Mouse (Mus musculus): ENCODE results near the gene Tspan4. TPM values are rescaled to one million over a fixed set of nuclear protein-coding genes. Genes with fewer than 3 reads are reported as not detected.

Tspan4 gene
- 1.0 to 2.8 TPM (median 1.1 TPM) in 4 replicates for total RNA-seq (2023)

DNA sequence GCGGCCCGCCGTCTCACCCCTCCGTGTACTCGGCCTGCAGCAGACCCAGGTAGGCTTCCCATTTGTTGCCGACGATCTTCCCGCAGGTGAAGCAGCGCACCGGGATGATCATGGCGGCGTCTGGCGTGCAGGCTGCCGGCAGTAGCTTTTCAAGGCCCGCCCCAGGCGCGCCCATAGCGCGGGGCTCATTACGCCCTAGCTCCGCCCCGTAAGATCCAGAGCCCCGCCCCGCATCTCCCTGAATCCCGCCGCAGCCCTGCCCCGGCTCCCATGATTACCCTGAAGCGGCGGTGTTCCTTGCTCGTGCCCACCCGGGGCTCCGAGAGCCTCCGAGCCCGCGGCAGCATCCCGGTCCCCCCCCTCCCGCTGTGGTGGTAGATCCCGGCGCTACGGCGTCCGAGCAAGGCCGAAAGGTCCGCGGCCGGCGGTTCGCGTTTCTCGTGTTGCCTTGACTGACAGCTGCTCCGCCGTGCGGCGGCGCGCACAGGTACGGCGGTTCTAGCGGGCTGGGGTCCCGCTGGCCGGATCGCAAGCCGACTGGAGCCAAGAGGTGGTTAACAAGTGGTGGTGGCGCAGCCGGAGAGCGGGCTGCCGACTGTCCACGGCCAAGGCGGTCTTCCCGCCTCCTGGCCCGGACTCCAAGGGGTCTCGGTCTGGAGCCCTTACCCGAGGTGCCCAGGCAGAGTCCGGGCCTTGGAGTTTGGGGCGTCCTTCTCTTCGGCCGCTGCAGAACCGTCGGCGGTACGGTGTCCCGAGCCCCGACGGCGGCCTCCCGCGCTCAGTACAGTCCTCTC, at the start of gene Tspan4, which contains the start of gene Polr2l:
TSS of gene Tspan4 (plus strand) at position 230 of the 794 bp plus-strand sequence.
TSS of gene Polr2l (minus strand) at position 122 of the 794 bp plus-strand sequence.

DNA sequence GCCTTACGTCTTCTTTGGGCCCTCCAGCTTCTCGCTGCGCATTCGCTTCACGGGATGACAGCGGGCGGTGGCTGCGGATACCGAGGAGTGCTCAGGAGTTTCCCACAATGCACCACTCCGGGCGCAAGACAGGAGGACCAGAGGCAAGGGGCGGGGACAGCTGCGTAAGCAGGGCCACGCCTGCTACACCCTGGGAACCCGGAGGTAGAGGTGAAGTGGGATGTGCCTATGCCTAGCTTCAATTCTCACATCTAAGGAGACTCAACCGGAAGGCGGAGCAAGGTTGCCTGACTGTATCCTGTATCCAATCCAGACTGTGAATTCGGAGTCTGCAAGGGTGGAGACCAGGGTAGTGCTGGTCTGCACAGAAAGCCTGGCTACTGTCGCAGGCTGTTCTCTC, 45.7 kb upstream of the Tspan4 start, which contains the start of gene Cend1:
TSS of gene Cend1 (minus strand) at position 182 of the 400 bp plus-strand sequence.

DNA sequence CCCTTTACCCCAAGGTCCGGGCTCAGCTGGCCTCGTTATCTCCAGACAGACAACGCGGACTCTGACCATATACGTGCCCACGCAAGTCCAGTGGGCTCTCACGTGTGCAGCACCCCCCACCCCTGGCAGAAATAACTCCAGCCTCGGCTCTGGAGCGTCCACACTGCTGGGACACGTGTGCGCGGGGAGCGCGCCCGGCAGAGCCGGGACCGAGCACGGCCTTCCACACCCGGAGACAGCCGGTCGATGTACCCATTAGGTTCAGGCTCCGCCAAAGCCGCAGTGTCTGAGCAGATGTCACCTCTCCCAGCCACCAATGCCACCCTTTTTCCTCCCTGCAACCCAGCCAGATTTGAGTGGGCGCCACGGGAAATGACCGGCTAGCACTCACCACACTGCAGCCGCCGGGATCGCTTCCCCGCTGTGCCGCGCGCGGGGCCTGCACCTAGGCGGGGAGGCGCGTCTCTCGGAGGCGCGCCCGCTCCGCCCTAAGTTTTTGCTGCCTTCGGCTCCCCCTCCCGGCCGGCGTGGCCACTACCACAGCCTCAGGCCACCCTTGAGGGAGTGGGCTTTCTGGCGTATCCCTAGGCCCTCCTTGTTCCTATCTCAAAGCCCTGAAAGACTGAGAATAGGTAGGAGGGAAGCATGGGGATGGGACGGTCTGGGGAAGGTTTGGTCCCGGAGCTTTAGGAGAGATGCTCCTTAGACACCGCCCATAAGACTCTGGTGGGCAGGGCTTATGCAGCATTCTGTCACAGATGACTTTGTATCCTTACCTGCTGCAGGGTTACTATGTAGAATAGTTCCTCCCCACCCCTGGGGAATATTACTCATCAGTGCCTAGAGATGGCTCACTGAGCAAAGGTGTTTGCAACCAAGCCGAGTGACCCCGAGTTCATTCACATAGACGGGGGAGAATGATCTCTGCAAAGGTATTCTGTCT, 37.6 kb upstream of the Tspan4 start, which contains the start of gene Slc25a22:
TSS of gene Slc25a22 (minus strand) at position 715 of the 943 bp plus-strand sequence.

DNA sequence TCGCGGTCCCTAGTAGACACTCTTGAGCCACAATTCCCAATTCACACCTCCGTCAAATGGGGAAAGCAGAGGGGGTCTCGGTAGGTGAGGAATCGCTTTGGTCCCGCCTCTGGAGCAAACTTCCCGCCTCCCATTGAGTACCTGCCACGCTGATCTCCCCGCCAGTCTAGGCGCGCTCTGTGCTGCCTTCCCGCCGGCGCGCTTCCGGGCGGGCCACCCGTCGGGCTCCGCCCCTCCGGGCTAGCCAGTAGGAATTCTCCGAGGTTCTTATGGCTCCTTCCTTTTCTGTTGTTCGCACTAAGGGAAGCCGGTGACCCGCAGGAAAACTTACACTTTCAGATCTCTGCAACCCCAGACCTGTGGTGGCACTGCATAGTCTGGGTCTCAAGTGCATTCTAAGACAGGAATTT, 31.2 kb upstream of the Tspan4 start, which contains the start of gene Pidd1:
TSS of gene Pidd1 (minus strand) at position 198 of the 410 bp plus-strand sequence.

DNA sequence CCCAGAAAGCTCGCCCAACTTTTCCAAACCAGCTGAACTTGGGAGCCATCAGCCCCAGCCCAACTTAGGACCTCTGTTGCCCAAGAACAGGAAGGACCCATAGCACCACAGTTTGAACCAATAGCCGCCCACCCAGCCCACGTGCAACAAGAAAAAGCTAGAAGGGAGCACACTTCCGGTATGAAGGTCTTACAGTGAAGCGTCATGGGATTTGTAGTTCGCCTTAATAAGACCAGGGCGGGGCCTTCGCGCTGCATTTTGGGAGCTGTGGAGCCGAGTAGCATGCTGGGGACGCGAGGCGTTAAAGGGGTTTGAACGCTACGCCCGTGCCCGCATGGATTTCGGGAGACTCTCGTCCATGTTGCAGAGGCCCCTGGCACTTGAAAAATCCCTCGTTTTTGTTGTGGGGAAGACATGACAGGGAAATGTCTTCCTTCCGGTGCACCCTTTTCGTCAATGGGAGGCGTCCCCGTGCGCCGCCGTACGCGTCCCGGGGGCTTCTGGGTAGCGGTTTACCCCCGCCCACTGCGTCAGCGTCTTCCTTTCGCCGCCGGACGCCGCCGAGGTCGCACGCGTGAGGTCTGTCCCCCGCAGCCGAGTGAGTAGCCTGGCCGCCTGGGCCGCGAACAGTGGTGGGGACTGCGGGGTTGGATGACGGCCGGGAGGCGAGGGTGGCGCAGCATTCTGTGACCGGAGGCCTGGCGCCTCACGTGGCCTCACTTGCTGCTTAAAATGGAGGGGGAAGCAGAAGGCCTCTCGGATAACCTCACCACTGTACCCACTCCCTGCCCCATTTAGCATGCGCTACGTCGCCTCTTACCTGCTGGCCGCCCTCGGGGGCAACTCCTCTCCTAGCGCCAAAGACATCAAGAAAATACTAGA, 27.7 kb upstream of the Tspan4 start, which contains the start of gene Rplp2:
TSS of gene Rplp2 (plus strand) at position 261 of the 882 bp plus-strand sequence.

DNA sequence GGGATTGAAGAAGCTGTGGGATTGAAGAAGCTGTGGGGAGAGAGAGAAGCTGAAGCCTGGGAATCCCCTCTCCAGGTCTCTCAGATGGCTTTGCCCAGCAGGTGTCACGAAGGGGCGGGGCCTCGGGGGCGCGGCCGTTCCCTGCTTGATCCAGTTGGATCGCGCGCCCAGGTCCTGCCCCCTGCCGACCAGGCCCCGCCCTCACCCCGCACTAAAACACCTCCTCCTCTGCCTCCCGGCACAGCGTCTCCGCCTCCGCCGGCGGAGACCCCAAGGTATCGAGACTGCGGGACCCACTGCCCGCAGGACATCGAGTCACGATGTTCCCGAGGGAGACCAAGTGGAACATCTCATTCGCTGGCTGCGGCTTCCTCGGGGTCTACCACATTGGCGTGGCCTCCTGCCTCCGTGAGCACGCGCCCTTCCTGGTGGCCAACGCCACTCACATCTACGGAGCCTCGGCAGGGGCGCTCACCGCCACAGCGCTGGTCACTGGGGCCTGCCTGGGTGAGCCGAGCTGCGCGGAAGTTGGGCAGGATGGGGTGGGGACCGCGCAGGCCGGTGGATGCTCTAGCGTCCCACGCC, 20.0 kb upstream of the Tspan4 start, which contains the start of gene Pnpla2:
TSS of gene Pnpla2 (plus strand) at position 232 of the 585 bp plus-strand sequence.

DNA sequence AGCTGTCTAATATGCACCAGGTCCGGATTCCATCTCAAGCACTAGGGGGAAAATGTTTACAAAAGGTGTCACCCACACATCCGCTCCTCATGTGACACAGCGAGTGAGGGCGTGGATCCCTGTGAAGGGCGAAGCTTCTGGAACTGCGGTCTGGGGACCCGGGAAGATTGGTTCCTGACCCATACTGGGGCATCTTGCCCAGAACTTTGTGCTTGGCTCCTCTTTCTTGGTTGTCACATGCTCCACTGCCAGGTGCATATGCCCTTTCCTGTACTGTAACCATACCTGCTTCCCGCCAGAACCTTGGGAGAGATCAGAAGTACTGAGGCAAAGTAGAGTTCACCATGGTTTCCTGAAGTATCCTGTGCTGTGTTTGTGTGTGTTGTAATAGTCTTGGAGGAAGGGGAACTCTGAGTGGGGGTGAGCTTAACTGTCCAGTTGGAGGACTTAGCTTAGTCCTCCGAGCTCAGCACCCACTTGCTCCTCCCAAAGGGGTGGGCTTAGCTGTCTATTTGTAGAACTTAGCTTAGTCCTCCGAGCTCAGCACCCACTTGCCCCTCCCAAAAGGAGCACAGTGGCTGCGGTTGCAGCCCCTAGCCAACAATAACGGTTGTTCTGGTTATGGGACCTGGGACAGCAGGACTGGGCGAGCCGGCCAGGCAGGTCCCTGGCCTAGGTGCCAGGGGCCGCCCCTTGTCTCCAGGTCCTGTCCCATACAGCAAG, 14.5 kb upstream of the Tspan4 start, which contains the start of gene Cracr2b:
TSS of gene Cracr2b (plus strand) at position 704 of the 723 bp plus-strand sequence.

DNA sequence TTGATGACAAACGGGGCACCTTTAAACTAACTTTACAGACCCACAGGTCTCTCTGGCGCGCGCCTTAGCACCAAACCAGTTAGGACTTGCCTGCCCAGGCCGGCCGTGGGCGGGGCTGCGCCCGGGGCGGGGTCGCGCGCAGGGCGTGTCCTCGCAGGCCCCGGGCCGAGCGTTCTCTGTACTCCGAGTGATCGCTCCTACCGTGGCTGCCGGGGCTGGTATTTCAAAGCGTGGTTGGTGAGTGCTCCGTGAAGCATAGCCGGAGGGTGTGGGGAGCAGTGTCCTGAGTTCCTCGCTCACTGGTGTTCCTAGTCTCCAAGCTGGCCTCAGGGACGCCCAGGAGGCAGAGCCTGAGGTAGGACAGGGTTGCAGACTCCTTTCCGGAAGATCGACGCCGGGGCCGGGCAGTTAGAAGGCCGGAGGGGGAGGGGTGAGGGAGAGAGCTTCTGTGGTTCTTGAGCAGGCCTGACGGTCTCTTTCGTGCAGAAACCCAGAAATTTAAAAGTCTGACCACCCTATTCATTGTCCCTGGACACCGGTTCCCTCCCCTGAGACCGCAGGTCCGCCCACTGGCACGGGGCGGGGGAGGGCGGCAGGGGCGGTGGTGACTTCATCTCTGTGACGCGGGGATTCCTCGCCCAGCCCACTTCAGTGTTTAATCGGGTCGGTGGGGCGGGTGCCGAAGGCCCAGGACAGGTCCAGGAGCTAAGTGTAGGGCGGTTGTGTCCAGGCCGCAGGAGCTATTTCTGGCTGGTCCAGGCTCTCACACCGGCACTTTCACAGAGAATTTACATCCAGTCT, 7.6 kb upstream of the Tspan4 start, which contains the start of gene Cd151:
TSS of gene Cd151 (plus strand) at position 163 of the 801 bp plus-strand sequence.

DNA sequence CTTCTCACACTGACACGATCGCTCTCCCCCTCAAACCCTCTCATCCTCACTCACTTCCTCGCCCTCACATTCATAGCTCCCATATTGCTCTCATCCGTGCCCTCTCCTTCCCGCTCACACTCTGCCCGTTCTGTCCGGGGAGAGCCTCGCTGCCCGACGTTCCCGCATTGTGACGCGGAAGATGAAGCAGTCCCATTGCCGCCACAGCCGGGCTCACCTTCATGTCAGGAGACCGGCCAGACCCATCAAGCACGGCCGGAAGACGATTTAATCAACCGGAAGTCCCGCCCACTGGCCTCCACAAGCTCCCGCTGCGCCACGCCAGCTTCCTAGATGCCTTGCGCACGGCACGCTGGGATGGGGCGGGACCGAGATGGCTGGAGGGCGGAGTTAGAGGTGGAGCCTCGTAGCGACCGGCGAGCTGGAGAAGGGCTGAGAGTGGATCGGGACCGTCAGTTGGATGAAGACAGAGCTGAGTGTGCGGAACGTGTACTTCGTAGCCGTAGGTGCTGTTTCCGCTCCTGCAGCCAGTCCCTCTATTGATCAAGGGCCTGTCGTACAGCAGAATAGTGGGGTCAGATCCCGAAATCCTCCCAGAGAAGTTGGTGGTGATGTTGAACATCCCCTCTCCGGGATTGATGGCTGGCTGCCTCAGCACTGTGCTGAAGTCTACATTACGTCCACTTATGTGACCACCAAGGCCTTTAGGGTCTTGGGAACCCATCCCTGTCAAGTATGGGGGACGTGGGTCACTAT, 64.7 kb downstream of the Tspan4 start, which contains the start of gene Chid1:
TSS of gene Chid1 (minus strand) at position 302 of the 756 bp plus-strand sequence.

Other genes starting within 250 kb of the Tspan4 start
- gene Phrf1, start 246.5 kb upstream of the Tspan4 start, total RNA-seq (2023), result 147 to 159 TPM (median 152 TPM) in 4 replicates
- gene Irf7, start 208.8 kb upstream of the Tspan4 start, total RNA-seq (2023), result 33.8 to 42.4 TPM (median 37.0 TPM) in 4 replicates
- gene Cdhr5, start 198.5 kb upstream of the Tspan4 start, total RNA-seq (2023), result not detected in 4 replicates
- gene Sct, start 196.1 kb upstream of the Tspan4 start, total RNA-seq (2023), result not detected in 4 replicates
- gene Drd4, start 183.2 kb upstream of the Tspan4 start, total RNA-seq (2023), result not detected in 4 replicates
- 33.5 to 54.6 TPM (median 42.7 TPM) in 4 replicates for gene Deaf1, start 147.6 kb upstream of the Tspan4 start, total RNA-seq (2023)
- 15.2 to 22.8 TPM (median 16.4 TPM) in 4 replicates for gene Tmem80, start 147.5 kb upstream of the Tspan4 start, total RNA-seq (2023)
- gene Eps8l2, start 136.4 kb upstream of the Tspan4 start, total RNA-seq (2023), result 1.0 to 1.3 TPM in 2 of 4 replicates, not detected in the others
- gene Taldo1, start 83.0 kb upstream of the Tspan4 start, total RNA-seq (2023), result 130 to 142 TPM (median 131 TPM) in 4 replicates
- gene Gatd1, start 61.1 kb upstream of the Tspan4 start, total RNA-seq (2023), result 31.5 to 40.0 TPM (median 35.3 TPM) in 4 replicates
- gene Cend1, start 45.7 kb upstream of the Tspan4 start, total RNA-seq (2023), result not detected in 4 replicates
- 37.9 to 49.5 TPM (median 44.6 TPM) in 4 replicates for gene Slc25a22, start 37.3 kb upstream of the Tspan4 start, total RNA-seq (2023)
- gene Pidd1, start 31.2 kb upstream of the Tspan4 start, total RNA-seq (2023), result 6.9 to 9.3 TPM (median 7.8 TPM) in 4 replicates
- 2,356 to 2,462 TPM (median 2,431 TPM) in 4 replicates for gene Rplp2, start 27.9 kb upstream of the Tspan4 start, total RNA-seq (2023)
- gene Pnpla2, start 20.0 kb upstream of the Tspan4 start, total RNA-seq (2023), result 48.4 to 57.9 TPM (median 51.2 TPM) in 4 replicates
- gene Cracr2b, start 14.1 kb upstream of the Tspan4 start, total RNA-seq (2023), result not detected in 4 replicates
- gene Cd151, start 7.8 kb upstream of the Tspan4 start, total RNA-seq (2023), result 11.2 to 13.1 TPM (median 12.1 TPM) in 4 replicates
- gene Polr2l, start 108 bp upstream of the Tspan4 start, total RNA-seq (2023), result 14.1 to 17.7 TPM (median 14.9 TPM) in 4 replicates
- gene Chid1, start 64.6 kb downstream of the Tspan4 start, total RNA-seq (2023), result 18.5 to 24.9 TPM (median 20.6 TPM) in 4 replicates
- 35.6 to 44.2 TPM (median 42.8 TPM) in 4 replicates for gene Ap2a2, start 86.9 kb downstream of the Tspan4 start, total RNA-seq (2023)
- gene Muc6, start 180.1 kb downstream of the Tspan4 start, total RNA-seq (2023), result not detected in 4 replicates
- gene Muc2, start 215.1 kb downstream of the Tspan4 start, total RNA-seq (2023), result 0.72 TPM in 1 of 4 replicates, not detected in the others

Data from B cell, adult 62 days (primary cell).